Mouse (Mus musculus) heart, embryonic 10.5 days (tissue): ENCODE results near the gene 2310030G06Rik. TPM values are rescaled to one million over a fixed set of nuclear protein-coding genes. Genes with fewer than 3 reads are reported as not detected.

ENCODE experiments used
- DNase-seq: peaks from one replicate; pipeline ENCODE4 v3.0.0-alpha.2; 2017; ENCODE audit warnings: low spot score
- H3K27ac ChIP-seq: fragments of 300-500 bp; sonication (generic); 2 replicates; pipeline ENCODE4 v1.5.1; 2016; ENCODE audit warnings: mild to moderate bottlenecking
- H3K27me3 ChIP-seq: fragments of 300-500 bp; sonication (generic); 2 replicates; pipeline ENCODE4 v1.6.1; 2016; ENCODE audit warnings: mild to moderate bottlenecking; ENCODE audit not compliant: poor library complexity, insufficient read depth, severe bottlenecking
- H3K36me3 ChIP-seq: fragments of 300-500 bp; sonication (generic); 2 replicates; pipeline ENCODE4 v1.6.1; 2016; ENCODE audit warnings: mild to moderate bottlenecking, moderate library complexity
- H3K4me1 ChIP-seq: fragments of 300-500 bp; sonication (generic); 2 replicates; pipeline ENCODE4 v1.6.1; 2016; ENCODE audit warnings: mild to moderate bottlenecking
- H3K4me3 ChIP-seq: fragments of 300-500 bp; sonication (generic); 2 replicates; pipeline ENCODE4 v1.5.1; 2016; ENCODE audit warnings: mild to moderate bottlenecking, moderate library complexity
- H3K9me3 ChIP-seq: fragments of 300-500 bp; sonication (generic); 2 replicates; pipeline ENCODE4 v1.6.1; 2016; ENCODE audit warnings: mild to moderate bottlenecking, moderate library complexity
- WGBS: fragments of 180-500 bp; shearing (Covaris S2); methylation state at CpG from one replicate; pipeline ENCODE4 v1.1.7; 2016; 5-methylcytosine and 5-hydroxymethylcytosine counted together
- polyA plus RNA-seq: library from polyadenylated mRNA; unstranded; fragments of >200 nt; fragmentation: Nextera tagmentation; extraction: Ambion mirVana; gene quantifications from 2 replicates; pipeline ENCODE4 v1.2.1, GENCODE M21; 2016

Gene 2310030G06Rik
- polyA plus RNA-seq, 1 experiment from 2014 or later: 8.4 TPM

- H3K27me3 ChIP-seq: no peaks in the 10 kb centered on the region
- H3K9me3 ChIP-seq: no peaks in the 10 kb centered on the region
- no peaks in the 10 kb centered on the region for H3K4me1 ChIP-seq
- WGBS: 57% methylated on average over 6 of the region's 6 CpGs
- H3K4me3 ChIP-seq: no peak overlapping the region
- no peak overlapping the region for H3K27ac ChIP-seq
- peaks cover 2% of the 10 kb centered on the region; the same call in 1 of the 2 replicates for H3K36me3 ChIP-seq
- DNase-seq: no peak
Measured at GRCm38 (mm10) chr9:50761520-50762243, 15.3 kb upstream of the 2310030G06Rik start.

- H3K27me3 ChIP-seq: no peaks in the 10 kb centered on the region
- no peak overlapping the region for H3K4me3 ChIP-seq
- no peak for DNase-seq
- WGBS: 62% methylated on average over 5 of the region's 5 CpGs
- peaks cover 7% of the 10 kb centered on the region; the same call in 1 of the 2 replicates for H3K4me1 ChIP-seq
- no peak overlapping the region for H3K27ac ChIP-seq
- no peaks in the 10 kb centered on the region for H3K9me3 ChIP-seq
- peaks cover 21% of the 10 kb centered on the region for H3K36me3 ChIP-seq
Measured at GRCm38 (mm10) chr9:50756711-50757110, 10.4 kb upstream of the 2310030G06Rik start.

GRCm38 (mm10) chr9:50753947-50754346 lies 7.6 kb upstream of the 2310030G06Rik start:
- H3K36me3 ChIP-seq: peaks cover 21% of the 10 kb centered on the region
- no peak for DNase-seq
- WGBS: 22% methylated on average over 7 of the region's 7 CpGs
- no peaks in the 10 kb centered on the region for H3K9me3 ChIP-seq
- peaks cover 21% of the 10 kb centered on the region; the same call in 1 of the 2 replicates for H3K4me1 ChIP-seq
- peak overlapping the region; percentile 65 for H3K4me3 ChIP-seq
- H3K27ac ChIP-seq: peak overlapping the region; percentile 91
- H3K27me3 ChIP-seq: no peaks in the 10 kb centered on the region

- 36% methylated on average over 17 of the region's 17 CpGs for WGBS
Measured at GRCm38 (mm10) chr9:50752784-50753615, 6.7 kb upstream of the 2310030G06Rik start.

GRCm38 (mm10) chr9:50752054-50752602 lies 5.8 kb upstream of the 2310030G06Rik start, which contains the start of gene Hspb2:
Hspb2 (minus strand) TSS chr9:50752354.
- DNase-seq: peak; percentile 86
- peak within 1 kb of the TSS; percentile 65 for H3K4me3 ChIP-seq
- H3K36me3 ChIP-seq: peaks cover 21% of the 10 kb centered on the region
- 36% methylated on average over 14 of the region's 14 CpGs for WGBS
- peaks cover 31% of the 10 kb centered on the region; the same call in 1 of the 2 replicates for H3K4me1 ChIP-seq
- H3K9me3 ChIP-seq: no peaks in the 10 kb centered on the region
- no peaks in the 10 kb centered on the region for H3K27me3 ChIP-seq
- peak within 1 kb of the TSS; percentile 91 for H3K27ac ChIP-seq

More at GRCm38 (mm10) chr9:50752784-50753615, 6.7 kb upstream of the 2310030G06Rik start:
- Histone ChIP-seq H3K27ac (peak overlapping the region; percentile 91), H3K36me3 (peaks cover 21% of the 10 kb centered on the region), H3K4me1 (peaks cover 27% of the 10 kb centered on the region; the same call in 1 of the 2 replicates), H3K27me3 (no peaks in the 10 kb centered on the region), H3K9me3 (no peaks in the 10 kb centered on the region), H3K4me3 (peak overlapping the region; percentile 65)
- peak; percentile 94 for DNase-seq

GRCm38 (mm10) chr9:50751323-50751722 lies 5.0 kb upstream of the 2310030G06Rik start, which contains the start of gene Cryab:
Cryab (plus strand) TSS chr9:50751325.
- DNase-seq: no peak
- no peaks in the 10 kb centered on the region for H3K27me3 ChIP-seq
- peaks cover 15% of the 10 kb centered on the region for H3K36me3 ChIP-seq
- H3K27ac ChIP-seq: peak within 1 kb of the TSS; percentile 91
- H3K4me3 ChIP-seq: peak within 1 kb of the TSS; percentile 65
- WGBS: 43% methylated on average over 22 of the region's 22 CpGs
- H3K9me3 ChIP-seq: no peaks in the 10 kb centered on the region
- peaks cover 37% of the 10 kb centered on the region; the same call in 1 of the 2 replicates for H3K4me1 ChIP-seq

- peak overlapping the region; percentile 65 for H3K4me3 ChIP-seq
- DNase-seq: no peak
- 44% methylated on average over 6 of the region's 6 CpGs for WGBS
- no peaks in the 10 kb centered on the region for H3K9me3 ChIP-seq
- H3K27ac ChIP-seq: peak overlapping the region; percentile 91
- peaks cover 41% of the 10 kb centered on the region; the same call in 1 of the 2 replicates for H3K4me1 ChIP-seq
- H3K27me3 ChIP-seq: no peaks in the 10 kb centered on the region
- peaks cover 9% of the 10 kb centered on the region; the same call in 1 of the 2 replicates for H3K36me3 ChIP-seq
Measured at GRCm38 (mm10) chr9:50750706-50751105, 4.4 kb upstream of the 2310030G06Rik start.

GRCm38 (mm10) chr9:50745806-50746205 lies 530 bp downstream of the 2310030G06Rik start:
- 14% methylated on average over 7 of the region's 7 CpGs for WGBS
- DNase-seq: no peak
- Histone ChIP-seq H3K36me3 (0 out of 2 replicates have a peak, but pooled peaks cover 2% of the 10 kb centered on the region), H3K27me3 (no peaks in the 10 kb centered on the region), H3K4me1 (peaks cover 36% of the 10 kb centered on the region), H3K9me3 (no peaks in the 10 kb centered on the region), H3K27ac (peak overlapping the region; percentile 87), H3K4me3 (peak overlapping the region; percentile 62)

- Histone ChIP-seq H3K27ac (no peak overlapping the region), H3K27me3 (no peaks in the 10 kb centered on the region), H3K4me3 (no peak overlapping the region), H3K36me3 (0 out of 2 replicates have a peak, but pooled peaks cover 3% of the 10 kb centered on the region), H3K9me3 (no peaks in the 10 kb centered on the region), H3K4me1 (peaks cover 28% of the 10 kb centered on the region)
- DNase-seq: no peak
- WGBS: 64% methylated on average over 2 of the region's 2 CpGs
Measured at GRCm38 (mm10) chr9:50742744-50743143, 3.6 kb downstream of the 2310030G06Rik start.

- Histone ChIP-seq H3K9me3 (no peaks in the 10 kb centered on the region), H3K36me3 (0 out of 2 replicates have a peak, but pooled peaks cover 3% of the 10 kb centered on the region), H3K27ac (no peak overlapping the region), H3K27me3 (no peaks in the 10 kb centered on the region), H3K4me1 (peaks cover 27% of the 10 kb centered on the region), H3K4me3 (no peak overlapping the region)
- DNase-seq: no peak
- 82% methylated on average over 3 of the region's 3 CpGs for WGBS
Measured at GRCm38 (mm10) chr9:50742261-50742660, 4.1 kb downstream of the 2310030G06Rik start.

GRCm38 (mm10) chr9:50740867-50741784 lies 5.2 kb downstream of the 2310030G06Rik start:
- Histone ChIP-seq H3K9me3 (no peaks in the 10 kb centered on the region), H3K27ac (no peak overlapping the region), H3K4me3 (no peak overlapping the region), H3K27me3 (no peaks in the 10 kb centered on the region), H3K36me3 (0 out of 2 replicates have a peak, but pooled peaks cover 3% of the 10 kb centered on the region), H3K4me1 (peaks cover 19% of the 10 kb centered on the region)
- 78% methylated on average over 14 of the region's 14 CpGs for WGBS
- no peak for DNase-seq
